Mouse (Mus musculus): ENCODE measurements around the gene Ccdc107. TPM values are rescaled to one million over a fixed set of nuclear protein-coding genes. Genes with fewer than 3 reads are reported as not detected.
A peak's percentile ranks its signal among the peaks of the same experiment; 100 is the strongest.

The Ccdc107 gene
- polyA plus RNA-seq, 1 experiment from 2014 or later = 60.3 TPM

GRCm38 (mm10) chr4:43489611-43490010, 3.1 kb upstream of the Ccdc107 start:
- Histone ChIP-seq H3K9ac (replicated peaks) (no peak overlapping the region), H3K4me1 (replicated peaks) (peaks cover 9% of the 10 kb centered on the region), H3K9me3 (no peaks in the 10 kb centered on the region), H3K27me3 (no peaks in the 10 kb centered on the region), H3K4me3 (replicated peaks) (no peak overlapping the region), H3K27ac (no peak overlapping the region), H3K36me3 (no peaks in the 10 kb centered on the region), H3K4me2 (replicated peaks) (no peak overlapping the region)
- 89% methylated on average over 3 of the region's 3 CpGs for WGBS
- ATAC-seq = no peak

GRCm38 (mm10) chr4:43490801-43491200, 1.9 kb upstream of the Ccdc107 start:
- Histone ChIP-seq H3K9me3 (no peaks in the 10 kb centered on the region), H3K36me3 (0 out of 2 replicates have a peak, but pooled peaks cover 4% of the 10 kb centered on the region), H3K4me3 (replicated peaks) (no peak overlapping the region), H3K4me1 (replicated peaks) (peaks cover 14% of the 10 kb centered on the region), H3K4me2 (replicated peaks) (no peak overlapping the region), H3K27ac (no peak overlapping the region), H3K27me3 (no peaks in the 10 kb centered on the region), H3K9ac (replicated peaks) (no peak overlapping the region)
- 79% methylated on average over 5 of the region's 5 CpGs for WGBS
- ATAC-seq = no peak

- no peaks in the 10 kb centered on the region for H3K9me3 ChIP-seq
- 0 out of 2 replicates have a peak, but pooled peaks cover 5% of the 10 kb centered on the region for H3K36me3 ChIP-seq
- ATAC-seq = no peak
- H3K4me3 ChIP-seq (replicated peaks) = peak overlapping the region; percentile 74
- H3K4me2 ChIP-seq (replicated peaks) = peak overlapping the region; percentile 67
- peak overlapping the region; percentile 89 for H3K27ac ChIP-seq
- H3K27me3 ChIP-seq = no peaks in the 10 kb centered on the region
- peaks cover 25% of the 10 kb centered on the region for H3K4me1 ChIP-seq (replicated peaks)
- 44% methylated on average over 12 of the region's 12 CpGs for WGBS
- no peak overlapping the region for H3K9ac ChIP-seq (replicated peaks)
Measured at GRCm38 (mm10) chr4:43492101-43492820, 439 bp upstream of the Ccdc107 start.

GRCm38 (mm10) chr4:43493186-43493845, 616 bp downstream of the Ccdc107 start:
- peak; percentile 90 for ATAC-seq
- peaks cover 36% of the 10 kb centered on the region for H3K4me1 ChIP-seq (replicated peaks)
- peak overlapping the region; percentile 80 for H3K9ac ChIP-seq (replicated peaks)
- peak overlapping the region; percentile 89 for H3K27ac ChIP-seq
- H3K36me3 ChIP-seq = 0 out of 2 replicates have a peak, but pooled peaks cover 9% of the 10 kb centered on the region
- WGBS = 0% methylated on average over 47 of the region's 47 CpGs
- no peaks in the 10 kb centered on the region for H3K9me3 ChIP-seq
- H3K27me3 ChIP-seq = no peaks in the 10 kb centered on the region
- H3K4me2 ChIP-seq (replicated peaks) = peak overlapping the region; percentile 67
- peak overlapping the region; percentile 74 for H3K4me3 ChIP-seq (replicated peaks)

GRCm38 (mm10) chr4:43493846-43494240, 1.1 kb downstream of the Ccdc107 start:
- ATAC-seq = no peak
- peak overlapping the region; percentile 74 for H3K4me3 ChIP-seq (replicated peaks)
- WGBS = 2% methylated on average over 9 of the region's 9 CpGs
- H3K9me3 ChIP-seq = no peaks in the 10 kb centered on the region
- peak overlapping the region; percentile 80 for H3K9ac ChIP-seq (replicated peaks)
- 0 out of 2 replicates have a peak, but pooled peaks cover 9% of the 10 kb centered on the region for H3K36me3 ChIP-seq
- H3K27ac ChIP-seq = peak overlapping the region; percentile 89
- peaks cover 41% of the 10 kb centered on the region for H3K4me1 ChIP-seq (replicated peaks)
- H3K4me2 ChIP-seq (replicated peaks) = peak overlapping the region; percentile 67
- H3K27me3 ChIP-seq = no peaks in the 10 kb centered on the region

- Histone ChIP-seq H3K27me3 (0 out of 2 replicates have a peak, but pooled peaks cover 5% of the 10 kb centered on the region), H3K4me1 (replicated peaks) (peaks cover 51% of the 10 kb centered on the region), H3K36me3 (0 out of 2 replicates have a peak, but pooled peaks cover 9% of the 10 kb centered on the region), H3K9me3 (no peaks in the 10 kb centered on the region), H3K4me2 (replicated peaks) (no peak overlapping the region), H3K9ac (replicated peaks) (no peak overlapping the region), H3K4me3 (replicated peaks) (no peak overlapping the region), H3K27ac (no peak overlapping the region)
- ATAC-seq = no peak
- 45% methylated on average over 6 of the region's 6 CpGs for WGBS
Measured at GRCm38 (mm10) chr4:43496587-43496986, 3.9 kb downstream of the Ccdc107 start.

- WGBS = 96% methylated on average over 8 of the region's 8 CpGs
- Histone ChIP-seq H3K36me3 (0 out of 2 replicates have a peak, but pooled peaks cover 9% of the 10 kb centered on the region), H3K27ac (no peak overlapping the region), H3K4me2 (replicated peaks) (0 out of 2 replicates have a peak overlapping the region, but pooled peaks have one; percentile 78), H3K9ac (replicated peaks) (no peak overlapping the region; the same call in 1 of the 2 replicates), H3K27me3 (0 out of 2 replicates have a peak, but pooled peaks cover 5% of the 10 kb centered on the region), H3K9me3 (no peaks in the 10 kb centered on the region), H3K4me3 (replicated peaks) (no peak overlapping the region), H3K4me1 (replicated peaks) (peaks cover 51% of the 10 kb centered on the region)
- no peak for ATAC-seq
Measured at GRCm38 (mm10) chr4:43497405-43497804, 4.7 kb downstream of the Ccdc107 start.

GRCm38 (mm10) chr4:43497946-43498345, 5.2 kb downstream of the Ccdc107 start:
- peak overlapping the region; percentile 53 for H3K4me3 ChIP-seq (replicated peaks)

GRCm38 (mm10) chr4:43498983-43499382, 6.3 kb downstream of the Ccdc107 start:
- Histone ChIP-seq H3K9ac (replicated peaks) (peak overlapping the region; percentile 61), H3K4me3 (replicated peaks) (peak overlapping the region; percentile 53), H3K9me3 (no peaks in the 10 kb centered on the region), H3K27ac (no peak overlapping the region), H3K4me1 (replicated peaks) (peaks cover 48% of the 10 kb centered on the region), H3K4me2 (replicated peaks) (peak overlapping the region; percentile 78), H3K36me3 (0 out of 2 replicates have a peak, but pooled peaks cover 9% of the 10 kb centered on the region), H3K27me3 (0 out of 2 replicates have a peak, but pooled peaks cover 5% of the 10 kb centered on the region)
- 0 out of 2 replicates have a peak, but pooled peaks have one; percentile 12 for ATAC-seq
- 17% methylated on average over 8 of the region's 8 CpGs for WGBS

More at GRCm38 (mm10) chr4:43497946-43498345, 5.2 kb downstream of the Ccdc107 start:
- peak overlapping the region; percentile 49; the same call in 1 of the 2 replicates for H3K9ac ChIP-seq (replicated peaks)
- peaks cover 51% of the 10 kb centered on the region for H3K4me1 ChIP-seq (replicated peaks)
- 0 out of 2 replicates have a peak, but pooled peaks cover 5% of the 10 kb centered on the region for H3K27me3 ChIP-seq
- no peak overlapping the region for H3K27ac ChIP-seq
- WGBS = 83% methylated on average over 4 of the region's 4 CpGs
- ATAC-seq = no peak
- peak overlapping the region; percentile 78 for H3K4me2 ChIP-seq (replicated peaks)
- no peaks in the 10 kb centered on the region for H3K9me3 ChIP-seq
- 0 out of 2 replicates have a peak, but pooled peaks cover 9% of the 10 kb centered on the region for H3K36me3 ChIP-seq

- H3K4me1 ChIP-seq (replicated peaks) = peaks cover 41% of the 10 kb centered on the region
- H3K9me3 ChIP-seq = no peaks in the 10 kb centered on the region
- H3K4me3 ChIP-seq (replicated peaks) = peak within 1 kb of the TSS; percentile 53
- 0 out of 2 replicates have a peak, but pooled peaks cover 5% of the 10 kb centered on the region for H3K27me3 ChIP-seq
- H3K4me2 ChIP-seq (replicated peaks) = peak within 1 kb of the TSS; percentile 78
- no peak within 1 kb of the TSS for H3K27ac ChIP-seq
- 0 out of 2 replicates have a peak, but pooled peaks cover 9% of the 10 kb centered on the region for H3K36me3 ChIP-seq
- peak within 1 kb of the TSS; percentile 61 for H3K9ac ChIP-seq (replicated peaks)
- ATAC-seq = peak; percentile 90
- 7% methylated on average over 50 of the region's 50 CpGs for WGBS
Measured at GRCm38 (mm10) chr4:43499407-43500333, 7.0 kb downstream of the Ccdc107 start, which contains the start of gene Arhgef39. TSS of gene Arhgef39 (minus strand) at chr4:43499695.

- Histone ChIP-seq H3K4me2 (replicated peaks) (no peak overlapping the region), H3K36me3 (no peaks in the 10 kb centered on the region), H3K9ac (replicated peaks) (no peak overlapping the region), H3K27ac (no peak overlapping the region), H3K4me3 (replicated peaks) (no peak overlapping the region), H3K9me3 (no peaks in the 10 kb centered on the region), H3K27me3 (peaks cover 21% of the 10 kb centered on the region), H3K4me1 (replicated peaks) (peaks cover 20% of the 10 kb centered on the region)
- 75% methylated on average over 2 of the region's 2 CpGs for WGBS
- no peak for ATAC-seq
Measured at GRCm38 (mm10) chr4:43503041-43503440, 10.3 kb downstream of the Ccdc107 start.

All from midbrain, embryonic 13.5 days (tissue).